Mouse (Mus musculus) G1E (cell line): ENCODE data around the gene Thrb.

Source experiments
- CTCF ChIP-seq: IDR thresholded peaks from 2 replicates; pipeline ENCODE4 v1.5.1; 2012; ENCODE audit warnings: low read depth, low read length, inconsistent platforms, mixed read lengths
- GATA1 ChIP-seq: IDR thresholded peaks from 2 replicates; pipeline ENCODE4 v1.6.1; 2012; ENCODE audit warnings: borderline replicate concordance, low read length, inconsistent platforms, mixed read lengths
- GATA2 ChIP-seq: IDR thresholded peaks from 2 replicates; pipeline ENCODE4 v1.6.1; 2012; ENCODE audit warnings: low read depth, low read length, inconsistent platforms, borderline replicate concordance
- POLR2AphosphoS5 ChIP-seq: IDR thresholded peaks from 2 replicates; pipeline ENCODE4 v1.6.1; 2012; ENCODE audit warnings: low read depth, low read length, inconsistent platforms; ENCODE audit not compliant: insufficient replicate concordance
- TAL1 ChIP-seq: conservative IDR thresholded peaks from 2 replicates; pipeline ENCODE4 v1.6.1; 2012; ENCODE audit warnings: low read depth, low read length, inconsistent platforms, mixed read lengths

DNA sequence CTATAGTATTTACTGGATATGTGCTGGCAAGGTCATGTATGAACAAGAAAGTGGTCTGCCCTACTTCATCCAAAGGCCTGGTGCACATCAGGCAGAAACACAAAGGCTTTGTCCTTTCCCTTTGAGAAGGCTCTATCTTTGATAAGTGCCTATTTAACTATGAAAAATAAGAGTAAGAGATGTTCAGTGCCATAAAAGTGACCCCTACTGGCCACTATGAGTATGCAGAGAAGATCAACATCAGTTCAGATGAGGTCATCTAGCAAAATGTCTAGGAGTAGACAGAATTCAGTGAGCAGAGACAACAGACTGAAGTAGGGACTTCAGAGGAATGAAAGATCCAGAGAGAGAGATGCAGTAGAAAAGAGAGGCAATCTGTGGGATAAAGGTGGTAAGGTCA is 362.3 kb downstream of the Thrb start:
- TF ChIP-seq CTCF (no peak), GATA1 (no peak), TAL1 (no peak), GATA2 (no peak), POLR2AphosphoS5 (no peak)
